Mouse (Mus musculus): ENCODE data around the gene Sync. TPM values are rescaled to one million over a fixed set of nuclear protein-coding genes. Genes with fewer than 3 reads are reported as not detected.
A peak's percentile ranks its signal among the peaks of the same experiment; 100 is the strongest.

The Sync gene
- not detected in 2 replicates for polyA plus RNA-seq (2012; ENCODE audit: insufficient read depth, insufficient read length, missing spikeins)

GRCm38 (mm10) chr4:129287472-129287981, at the start of gene Sync:
Gene Sync, plus strand, starts transcription at chr4:129287617.
- peak within 1 kb of the TSS; percentile 54 for H3K4me3 ChIP-seq (ENCODE audit: insufficient read depth, low read length)
- TF ChIP-seq CTCF (IDR thresholded peaks at IDR 0.05; ENCODE audit: low read depth, low read length) (no peak), POLR2A (IDR thresholded peaks at IDR 0.05; ENCODE audit: borderline replicate concordance, low read depth, low read length) (no peak)

DNA sequence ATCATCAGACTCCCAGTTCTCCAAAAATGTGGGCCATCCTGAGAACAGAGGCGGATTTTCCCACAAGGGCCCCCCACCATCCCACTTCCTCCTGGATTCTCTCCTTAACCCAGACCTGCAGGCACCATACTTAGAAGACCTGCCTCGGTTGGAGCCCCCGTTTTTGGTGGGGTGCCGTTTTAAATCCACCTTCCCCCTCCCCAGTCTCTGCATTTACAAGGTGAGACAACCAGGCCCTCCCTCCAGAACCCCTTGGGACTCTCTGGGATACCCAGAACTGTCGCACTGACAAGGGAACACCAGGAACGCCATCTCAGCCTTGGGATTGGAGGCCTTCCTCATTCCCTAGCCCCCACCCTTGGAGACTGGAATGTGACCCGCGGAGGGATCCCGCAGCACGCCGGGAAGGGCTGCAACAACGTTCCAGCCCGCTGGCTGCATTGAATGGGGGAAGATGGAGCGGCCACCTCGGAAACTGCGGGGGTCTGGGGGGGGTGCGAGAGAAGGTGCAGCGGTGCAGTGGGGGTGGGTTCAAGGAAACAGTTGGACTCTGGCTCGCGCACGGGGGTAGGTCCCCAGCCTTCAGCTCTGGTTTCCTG, 49.5 kb upstream of the Sync start:
- H3K4me1 ChIP-seq (ENCODE audit: control insufficient read depth, insufficient read depth, low read length) = peaks cover 71% of the 10 kb centered on the region

More at GRCm38 (mm10) chr4:129287472-129287981, at the start of gene Sync:
- H3K4me1 ChIP-seq (ENCODE audit: control insufficient read depth, insufficient read depth, low read length) = no peaks in the 10 kb centered on the region
- no peak within 1 kb of the TSS for H3K27ac ChIP-seq (ENCODE audit: insufficient read depth, low read depth, low read length)

DNA sequence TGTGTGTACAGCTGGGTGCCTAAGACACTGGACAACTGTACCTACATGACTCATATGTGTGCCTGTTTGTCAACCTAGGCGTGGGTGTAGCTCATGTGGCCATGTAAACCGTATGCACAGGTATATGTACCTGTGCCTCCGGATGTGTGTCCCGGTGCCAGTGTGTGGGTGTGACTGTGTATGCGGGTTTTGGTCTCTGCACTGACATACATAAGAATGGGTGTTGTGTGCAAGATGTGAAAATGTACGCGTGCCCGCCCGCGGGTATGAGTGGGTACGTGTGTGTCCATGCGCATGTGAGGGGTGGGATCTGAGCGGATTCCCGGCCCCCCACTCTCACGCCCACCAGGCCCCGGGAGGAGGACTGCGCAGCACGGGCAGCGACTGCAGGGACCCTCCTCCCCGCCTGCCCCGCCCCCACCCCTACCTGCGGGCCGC, 48.8 kb upstream of the Sync start:
- TF ChIP-seq POLR2A (IDR thresholded peaks at IDR 0.05; ENCODE audit: borderline replicate concordance, low read depth, low read length) (no peak), CTCF (IDR thresholded peaks at IDR 0.05; ENCODE audit: low read depth, low read length) (no peak)
- H3K4me3 ChIP-seq (ENCODE audit: insufficient read depth, low read length) = no peak overlapping the region
- H3K4me1 ChIP-seq (ENCODE audit: control insufficient read depth, insufficient read depth, low read length) = peaks cover 68% of the 10 kb centered on the region
- no peak overlapping the region for H3K27ac ChIP-seq (ENCODE audit: insufficient read depth, low read depth, low read length)

More for the DNA sequence above, 49.5 kb upstream of the Sync start:
- H3K4me3 ChIP-seq (ENCODE audit: insufficient read depth, low read length) = no peak overlapping the region
- no peak for TF ChIP-seq CTCF (IDR thresholded peaks at IDR 0.05; ENCODE audit: low read depth, low read length)
- TF ChIP-seq POLR2A (IDR thresholded peaks at IDR 0.05; ENCODE audit: borderline replicate concordance, low read depth, low read length) = no peak
- no peak overlapping the region for H3K27ac ChIP-seq (ENCODE audit: insufficient read depth, low read depth, low read length)

DNA sequence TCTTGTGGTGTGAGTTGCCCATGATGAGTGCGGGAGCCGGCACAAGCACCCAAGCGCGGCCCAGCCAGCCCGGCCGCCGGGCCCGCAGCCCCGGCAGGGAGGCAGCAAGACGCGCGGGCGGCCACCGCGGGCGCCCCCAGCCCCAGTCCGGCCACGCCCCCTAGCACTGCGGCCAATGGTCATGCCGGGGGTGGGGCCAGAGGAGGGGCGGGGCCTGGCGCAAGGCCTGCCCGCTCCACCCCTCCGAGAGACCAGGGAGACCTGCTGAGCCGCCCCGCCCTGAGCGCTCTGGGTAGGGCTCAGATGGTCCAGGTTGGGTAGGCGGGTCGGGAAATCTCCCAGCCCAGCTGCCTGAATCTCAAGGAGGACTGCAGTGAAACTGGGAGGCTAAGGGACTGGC, 48.3 kb upstream of the Sync start:
- Histone ChIP-seq H3K27ac (ENCODE audit: insufficient read depth, low read depth, low read length) (no peak overlapping the region), H3K4me1 (ENCODE audit: control insufficient read depth, insufficient read depth, low read length) (peaks cover 70% of the 10 kb centered on the region), H3K4me3 (ENCODE audit: insufficient read depth, low read length) (no peak overlapping the region)
- TF ChIP-seq CTCF (IDR thresholded peaks at IDR 0.05; ENCODE audit: low read depth, low read length) (no peak), POLR2A (IDR thresholded peaks at IDR 0.05; ENCODE audit: borderline replicate concordance, low read depth, low read length) (no peak)

DNA sequence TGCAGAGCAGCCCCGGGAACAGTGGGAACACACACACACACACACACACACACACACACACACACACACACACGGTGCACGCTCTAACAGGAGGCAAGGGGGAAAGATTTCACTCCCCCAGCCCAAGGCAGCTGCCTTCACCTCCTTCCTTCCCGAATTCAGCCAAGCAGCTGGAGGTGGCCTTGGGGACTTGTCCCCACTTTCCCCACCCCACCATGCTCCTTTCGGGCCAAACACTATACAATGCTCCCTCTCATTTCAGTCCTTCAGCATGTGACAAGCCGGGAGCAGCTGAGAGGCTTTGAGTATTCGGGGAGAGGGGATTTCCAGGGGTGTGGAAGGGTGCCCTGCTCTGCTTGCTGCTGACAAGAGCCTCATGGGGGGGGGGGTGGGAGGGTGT, 45.5 kb upstream of the Sync start:
- H3K27ac ChIP-seq (ENCODE audit: insufficient read depth, low read depth, low read length) = no peak overlapping the region

GRCm38 (mm10) chr4:129242327-129242726, 45.1 kb upstream of the Sync start:
- peaks cover 52% of the 10 kb centered on the region for H3K4me1 ChIP-seq (ENCODE audit: control insufficient read depth, insufficient read depth, low read length)
- no peak overlapping the region for H3K27ac ChIP-seq (ENCODE audit: insufficient read depth, low read depth, low read length)
- H3K4me3 ChIP-seq (ENCODE audit: insufficient read depth, low read length) = no peak overlapping the region
- TF ChIP-seq POLR2A (IDR thresholded peaks at IDR 0.05; ENCODE audit: borderline replicate concordance, low read depth, low read length) (no peak), CTCF (IDR thresholded peaks at IDR 0.05; ENCODE audit: low read depth, low read length) (no peak)

More for the DNA sequence above, 45.5 kb upstream of the Sync start:
- Histone ChIP-seq H3K4me1 (ENCODE audit: control insufficient read depth, insufficient read depth, low read length) (peaks cover 56% of the 10 kb centered on the region), H3K4me3 (ENCODE audit: insufficient read depth, low read length) (no peak overlapping the region)
- TF ChIP-seq POLR2A (IDR thresholded peaks at IDR 0.05; ENCODE audit: borderline replicate concordance, low read depth, low read length) (no peak), CTCF (IDR thresholded peaks at IDR 0.05; ENCODE audit: low read depth, low read length) (no peak)

DNA sequence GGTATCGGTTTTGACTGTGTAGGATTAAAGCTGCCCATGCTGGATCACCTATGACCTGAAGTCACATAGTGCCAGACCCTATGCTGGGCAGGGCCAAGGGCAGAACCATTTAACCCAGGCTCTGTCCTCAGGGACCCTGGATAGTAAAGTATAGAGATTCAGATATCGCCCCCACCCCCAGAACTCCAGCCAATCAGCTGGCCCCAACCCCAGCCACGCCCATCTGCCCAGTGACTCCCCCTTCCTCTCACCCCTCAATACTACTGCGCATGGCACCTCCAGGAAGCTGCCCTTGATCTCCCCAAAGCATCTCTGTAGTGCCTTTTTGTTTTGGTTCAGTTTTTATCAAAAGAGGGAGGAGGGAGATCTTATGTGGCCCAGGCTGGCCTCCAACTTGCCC, 44.7 kb upstream of the Sync start:
- H3K4me3 ChIP-seq (ENCODE audit: insufficient read depth, low read length) = no peak overlapping the region
- TF ChIP-seq POLR2A (IDR thresholded peaks at IDR 0.05; ENCODE audit: borderline replicate concordance, low read depth, low read length) = no peak
- TF ChIP-seq CTCF (IDR thresholded peaks at IDR 0.05; ENCODE audit: low read depth, low read length) = no peak
- H3K27ac ChIP-seq (ENCODE audit: insufficient read depth, low read depth, low read length) = no peak overlapping the region
- peaks cover 47% of the 10 kb centered on the region for H3K4me1 ChIP-seq (ENCODE audit: control insufficient read depth, insufficient read depth, low read length)

GRCm38 (mm10) chr4:129244802-129245201, 42.6 kb upstream of the Sync start:
- TF ChIP-seq POLR2A (IDR thresholded peaks at IDR 0.05; ENCODE audit: borderline replicate concordance, low read depth, low read length) = no peak
- Histone ChIP-seq H3K4me3 (ENCODE audit: insufficient read depth, low read length) (peak overlapping the region; percentile 32), H3K27ac (ENCODE audit: insufficient read depth, low read depth, low read length) (peak overlapping the region; percentile 15), H3K4me1 (ENCODE audit: control insufficient read depth, insufficient read depth, low read length) (peaks cover 52% of the 10 kb centered on the region)

DNA sequence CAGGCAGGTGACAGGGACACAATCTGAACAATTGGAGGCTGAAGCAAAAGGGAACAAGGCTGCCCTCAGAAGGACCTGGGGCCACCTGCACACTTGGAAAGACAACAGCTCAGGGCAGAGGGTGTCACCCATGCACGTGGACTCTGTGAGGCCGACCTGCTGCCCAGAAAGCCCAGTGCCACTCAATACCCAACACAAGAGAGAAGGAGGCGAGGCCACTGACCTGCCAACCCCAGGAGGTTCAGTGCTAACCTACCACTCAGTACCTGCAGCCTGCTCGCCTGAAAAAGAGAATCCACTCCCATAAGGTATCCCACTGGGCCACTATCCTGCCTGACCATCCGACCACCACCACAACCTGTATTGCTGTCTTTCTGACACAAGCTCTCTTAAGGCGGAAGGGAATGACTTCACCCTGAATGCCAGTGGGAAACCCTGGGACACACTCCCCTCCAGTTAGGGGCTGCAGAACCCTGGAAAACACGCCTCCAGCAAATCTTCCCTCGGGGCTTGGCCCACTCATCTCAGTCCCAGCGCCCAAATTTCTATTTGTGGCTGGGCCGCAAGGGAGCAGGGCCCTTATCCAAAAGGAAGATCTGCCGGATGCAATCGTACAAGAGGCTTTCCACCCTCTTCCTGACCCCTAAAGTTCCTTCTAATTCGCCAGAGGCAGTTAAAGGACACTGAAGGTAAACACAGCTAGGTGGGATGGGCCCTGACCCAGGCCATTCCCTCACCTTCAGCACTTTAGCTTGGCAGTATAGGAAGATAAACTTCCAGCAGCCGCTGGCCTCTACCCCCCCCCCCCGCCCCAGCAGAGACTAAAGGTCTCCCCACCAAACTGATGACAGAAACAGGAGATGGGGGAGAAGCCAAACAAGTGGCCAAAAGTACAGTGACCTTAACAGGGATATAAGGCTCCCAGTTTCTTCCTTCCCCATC, 40.8 kb upstream of the Sync start:
- H3K27ac ChIP-seq (ENCODE audit: insufficient read depth, low read depth, low read length) = peak overlapping the region; percentile 74
- peak overlapping the region; percentile 88 for H3K4me3 ChIP-seq (ENCODE audit: insufficient read depth, low read length)
- TF ChIP-seq CTCF (IDR thresholded peaks at IDR 0.05; ENCODE audit: low read depth, low read length) (no peak), POLR2A (IDR thresholded peaks at IDR 0.05; ENCODE audit: borderline replicate concordance, low read depth, low read length) (no peak)
- H3K4me1 ChIP-seq (ENCODE audit: control insufficient read depth, insufficient read depth, low read length) = peaks cover 60% of the 10 kb centered on the region
